Mouse (Mus musculus) layer of hippocampus, adult 8-10 months (tissue): ENCODE measurements at regions not wholly inside any gene's neighbourhood (a gene's known extent, or its start where the extent isn't known, plus 50 kb on each side); places are given as distances from the start of the nearest gene placed in this dataset.

Experiments
- DNase-seq, 2 experiments: peaks; one replicate each; pipeline ENCODE4 v3.0.0; 2022; ENCODE audit warnings: low spot score in 2 of 2

GRCm38 (mm10) chr14:97448617-97449016, 720.9 kb downstream of the Dach1 start:
- DNase-seq = no peak

- DNase-seq = no peak
These were observed 722.8 kb downstream of the Dach1 start for GRCm38 (mm10) chr14:97446793-97447192.

GRCm38 (mm10) chr14:97440326-97440725, 729.2 kb downstream of the Dach1 start:
- DNase-seq = no peak

GRCm38 (mm10) chr14:97435453-97436233, 733.9 kb downstream of the Dach1 start:
- DNase-seq = no peak

GRCm38 (mm10) chr14:97431221-97431620, 738.3 kb downstream of the Dach1 start:
- no peak for DNase-seq

- no peak for DNase-seq
These were observed 766.3 kb downstream of the Dach1 start for GRCm38 (mm10) chr14:97403176-97403795.

GRCm38 (mm10) chr14:97396385-97396784, 773.2 kb downstream of the Dach1 start:
- DNase-seq = no peak

GRCm38 (mm10) chr14:97395750-97396377, 773.7 kb downstream of the Dach1 start:
- DNase-seq = no peak

- no peak for DNase-seq
These were observed 780.6 kb downstream of the Dach1 start for GRCm38 (mm10) chr14:97389005-97389404.

GRCm38 (mm10) chr14:97380131-97380530, 789.4 kb downstream of the Dach1 start:
- DNase-seq = no peak

GRCm38 (mm10) chr14:97356915-97357314, 812.6 kb downstream of the Dach1 start:
- no peak for DNase-seq

- no peak for DNase-seq
These were observed 821.6 kb downstream of the Dach1 start for GRCm38 (mm10) chr14:97347970-97348369.

GRCm38 (mm10) chr14:97331388-97331787, 812.5 kb upstream of the Klhl1 start:
- no peak for DNase-seq

- DNase-seq = no peak
These were observed 811.1 kb upstream of the Klhl1 start for GRCm38 (mm10) chr14:97329979-97330378.

- DNase-seq = no peak
These were observed 774.2 kb upstream of the Klhl1 start for GRCm38 (mm10) chr14:97293109-97293508.

GRCm38 (mm10) chr14:97287447-97287846, 768.5 kb upstream of the Klhl1 start:
- DNase-seq = no peak

- no peak for DNase-seq
These were observed 739.6 kb upstream of the Klhl1 start for GRCm38 (mm10) chr14:97258461-97258860.
